Mouse (Mus musculus) neural tube, embryonic 11.5 days (tissue): ENCODE data around the gene Islr. TPM values are rescaled to one million over a fixed set of nuclear protein-coding genes. Genes with fewer than 3 reads are reported as not detected.

Experiments used
- ATAC-seq: fragments of 200-750 bp; cut with Nextera tagmentation; 2 replicates; pipeline ENCODE4 v1.8.0; 2017; ENCODE audit warnings: moderate number of reproducible peaks, mild to moderate bottlenecking, moderate TSS enrichment, moderate library complexity; ENCODE audit not compliant: insufficient read depth, low FRiP score, low TSS enrichment
- DNase-seq: peaks from one replicate; pipeline ENCODE4 v3.0.0-alpha.2; 2015; ENCODE audit warnings: low spot score
- H3K27ac ChIP-seq: fragments of 300-500 bp; sonication (generic); 2 replicates; pipeline ENCODE4 v1.5.1; 2014; ENCODE audit warnings: low read depth, mild to moderate bottlenecking, low read length
- H3K27me3 ChIP-seq: fragments of 300-500 bp; sonication (generic); 2 replicates; pipeline ENCODE4 v1.6.1; 2014; ENCODE audit warnings: mild to moderate bottlenecking, low read length, mixed read lengths; ENCODE audit not compliant: control insufficient read depth, insufficient read depth
- H3K36me3 ChIP-seq: fragments of 300-500 bp; sonication (generic); 2 replicates; pipeline ENCODE4 v1.6.1; 2014; ENCODE audit warnings: mild to moderate bottlenecking, low read length, moderate library complexity, mixed read lengths; ENCODE audit not compliant: control insufficient read depth, insufficient read depth
- H3K4me1 ChIP-seq: fragments of 300-500 bp; sonication (generic); 2 replicates; pipeline ENCODE4 v1.6.1; 2014; ENCODE audit warnings: low read length, mixed read lengths; ENCODE audit not compliant: control insufficient read depth, insufficient read depth
- H3K4me2 ChIP-seq: fragments of 300-500 bp; sonication (generic); 2 replicates; pipeline ENCODE4 v1.6.1; 2014; ENCODE audit warnings: low read depth, mild to moderate bottlenecking, moderate library complexity
- H3K4me3 ChIP-seq: fragments of 300-500 bp; sonication (generic); 2 replicates; pipeline ENCODE4 v1.5.1; 2014; ENCODE audit warnings: low read depth, low read length
- H3K9ac ChIP-seq: fragments of 300-500 bp; sonication (generic); 2 replicates; pipeline ENCODE4 v1.6.1; 2014; ENCODE audit warnings: mild to moderate bottlenecking, low read length
- H3K9me3 ChIP-seq: fragments of 300-500 bp; sonication (generic); 2 replicates; pipeline ENCODE4 v1.6.1; 2016; ENCODE audit warnings: low read length; ENCODE audit not compliant: control insufficient read depth
- WGBS: fragments of 180-500 bp; shearing (Covaris S2); extraction: QIAGEN DNeasy Blood & Tissue Kit; methylation state at CpG from one replicate; pipeline ENCODE4 v1.1.7; 2014; 5-methylcytosine and 5-hydroxymethylcytosine counted together
- polyA plus RNA-seq: library from polyadenylated mRNA; unstranded; fragments of >200 nt; fragmentation: Nextera tagmentation; extraction: Ambion mirVana; gene quantifications from 2 replicates; pipeline ENCODE4 v1.2.1, GENCODE M21; 2014

Islr gene
- polyA plus RNA-seq, 1 experiment from 2014 or later = 31.2 TPM

DNA sequence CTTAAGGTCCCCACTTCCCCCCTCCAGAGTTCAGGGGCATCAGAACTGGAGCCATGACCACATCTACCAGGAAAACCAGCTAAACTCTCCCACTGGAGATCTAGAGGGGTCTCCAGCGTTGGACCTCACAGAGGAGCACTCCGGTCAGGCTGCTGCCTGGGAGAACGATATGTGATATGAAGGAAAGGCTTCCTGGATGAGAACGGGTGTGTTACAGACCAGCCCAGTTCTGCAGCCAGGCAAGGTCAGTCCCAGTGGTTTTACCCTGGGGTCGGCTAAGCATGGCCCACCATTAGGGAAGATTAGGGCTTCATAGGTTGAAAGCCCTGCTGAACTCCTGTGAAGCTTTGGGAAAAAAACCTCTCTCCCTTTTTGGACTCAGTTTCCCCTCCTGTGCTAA lies 9.3 kb upstream of the Islr start:
- Histone ChIP-seq H3K4me3 (no peak overlapping the region), H3K4me1 (peaks cover 14% of the 10 kb centered on the region), H3K9ac (no peak overlapping the region), H3K4me2 (no peak overlapping the region), H3K27me3 (no peaks in the 10 kb centered on the region), H3K9me3 (no peaks in the 10 kb centered on the region), H3K36me3 (no peaks in the 10 kb centered on the region), H3K27ac (no peak overlapping the region)
- ATAC-seq (no peak), DNase-seq (no peak)
- WGBS = 73% methylated on average over 5 of the region's 5 CpGs

DNA sequence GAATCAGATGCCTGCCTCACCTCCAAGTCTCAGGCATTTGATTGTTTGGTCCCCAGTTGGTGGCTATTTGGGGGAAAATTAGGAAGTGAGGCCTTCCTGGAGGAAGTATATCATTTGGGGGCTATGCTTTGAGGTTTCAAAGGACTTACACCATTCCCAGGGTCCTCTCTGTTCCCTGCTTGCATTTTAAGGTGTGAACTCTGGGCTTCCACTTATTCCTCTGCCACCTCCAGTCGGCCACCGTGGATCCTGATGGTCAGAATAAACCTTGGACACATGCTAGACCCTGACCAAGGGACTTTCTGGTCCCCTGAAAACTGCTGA lies 6.2 kb upstream of the Islr start:
- ATAC-seq = no peak
- no peaks in the 10 kb centered on the region for H3K27me3 ChIP-seq
- 56% methylated on average over 2 of the region's 2 CpGs for WGBS

DNA sequence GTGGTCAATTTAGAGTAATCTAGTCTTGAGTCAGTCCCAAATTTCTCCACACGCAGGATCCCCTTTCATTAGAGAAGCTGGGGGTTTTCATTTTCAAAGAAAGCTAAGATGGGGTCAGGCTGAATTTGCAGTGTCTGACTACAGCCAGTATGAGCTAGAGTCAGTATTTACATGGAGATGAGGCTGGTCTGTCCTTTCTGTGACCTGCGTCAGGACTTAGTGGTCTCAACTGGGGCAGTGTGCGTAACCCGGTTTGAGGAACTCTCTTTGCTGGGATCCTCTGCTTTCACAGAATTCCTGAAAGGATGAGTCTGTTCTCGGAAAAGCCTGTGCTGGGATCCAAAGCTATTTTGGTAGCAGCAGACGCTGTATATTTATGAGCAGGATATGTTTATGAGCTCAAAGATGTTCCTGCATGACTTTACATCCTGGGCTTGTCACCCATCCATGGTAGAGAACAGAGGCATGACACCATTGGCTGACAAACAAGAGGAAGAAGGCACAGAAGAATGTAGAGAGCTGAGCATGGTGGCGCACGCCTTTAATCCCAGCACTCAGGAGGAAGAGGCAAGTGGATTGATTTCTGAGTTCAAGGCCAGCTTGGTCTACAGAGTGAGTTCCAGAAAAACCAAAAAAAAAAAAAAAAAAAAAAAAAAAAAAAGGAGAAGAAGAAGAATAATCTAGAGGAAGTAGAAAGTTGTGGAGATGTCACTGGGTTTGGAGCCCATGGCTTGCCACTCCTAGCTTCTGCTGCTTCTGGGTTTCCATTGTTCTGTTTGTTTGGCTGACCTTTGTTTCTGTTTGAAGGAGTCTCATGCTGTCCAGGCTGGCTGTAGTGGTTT lies 5.6 kb upstream of the Islr start:
- DNase-seq (no peak), ATAC-seq (no peak)
- Histone ChIP-seq H3K4me3 (no peak overlapping the region), H3K27me3 (no peaks in the 10 kb centered on the region), H3K9ac (no peak overlapping the region), H3K9me3 (no peaks in the 10 kb centered on the region), H3K4me1 (peaks cover 9% of the 10 kb centered on the region), H3K27ac (no peak overlapping the region), H3K36me3 (no peaks in the 10 kb centered on the region), H3K4me2 (no peak overlapping the region)
- WGBS = 71% methylated on average over 8 of the region's 8 CpGs

More for the DNA sequence above, 6.2 kb upstream of the Islr start:
- Histone ChIP-seq H3K4me3 (no peak overlapping the region), H3K27ac (no peak overlapping the region), H3K9ac (no peak overlapping the region), H3K4me1 (peaks cover 14% of the 10 kb centered on the region), H3K9me3 (no peaks in the 10 kb centered on the region), H3K36me3 (no peaks in the 10 kb centered on the region), H3K4me2 (no peak overlapping the region)
- no peak for DNase-seq

DNA sequence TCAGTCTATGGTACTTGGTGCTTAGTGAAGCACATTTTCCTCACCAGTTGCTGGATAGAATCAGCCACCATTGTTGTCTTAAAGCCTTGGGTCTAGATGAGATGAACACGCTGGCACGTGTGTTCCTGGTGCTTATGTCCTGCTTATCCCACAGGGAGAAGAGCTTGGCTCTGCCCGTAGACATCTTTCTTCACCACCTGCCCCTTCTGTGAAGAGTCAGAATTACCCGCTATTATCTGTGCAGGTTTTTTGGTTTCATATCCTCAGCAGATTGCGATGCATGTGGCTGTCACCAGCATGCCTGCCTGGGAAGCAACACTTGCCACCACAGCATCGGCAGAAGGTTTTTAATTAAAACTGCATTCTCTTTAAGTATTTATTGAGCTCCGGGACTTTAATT lies 1.9 kb upstream of the Islr start:
- no peak overlapping the region for H3K4me2 ChIP-seq

DNA sequence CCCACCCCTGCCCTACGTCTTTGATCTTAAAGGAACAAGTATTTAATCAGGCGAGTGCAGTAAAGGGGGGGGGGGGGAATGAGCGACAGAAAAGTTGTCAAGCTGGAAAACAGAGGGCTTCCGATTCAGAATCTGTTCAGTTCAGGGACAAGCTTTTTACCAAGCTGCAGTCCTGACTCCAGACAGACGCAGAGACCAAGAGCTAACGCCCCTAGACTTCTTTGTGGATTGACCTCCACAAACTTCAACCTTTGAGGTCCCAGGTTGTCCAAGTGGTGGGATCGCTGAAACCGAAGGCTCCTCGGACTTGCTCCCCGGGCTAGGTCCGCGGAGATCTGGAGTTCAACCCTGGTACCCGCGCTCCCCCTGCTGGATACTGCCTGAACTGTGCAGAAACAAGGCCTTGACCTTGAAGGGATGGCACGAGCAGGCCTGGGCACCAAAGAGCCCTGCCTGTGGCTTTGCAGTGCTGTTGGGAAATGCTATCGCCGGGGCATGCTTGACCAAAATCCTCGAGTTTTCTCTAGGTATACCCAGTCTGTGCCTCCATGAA lies 418 bp upstream of the Islr start:
- no peak overlapping the region for H3K9ac ChIP-seq
- WGBS = 5% methylated on average over 18 of the region's 18 CpGs
- no peaks in the 10 kb centered on the region for H3K36me3 ChIP-seq
- peaks cover 12% of the 10 kb centered on the region for H3K4me1 ChIP-seq
- H3K9me3 ChIP-seq = no peaks in the 10 kb centered on the region
- DNase-seq (peak; percentile 90), ATAC-seq (peak; percentile 71)
- H3K4me3 ChIP-seq = peak overlapping the region; percentile 27
- H3K27ac ChIP-seq = no peak overlapping the region
- peak overlapping the region; percentile 24 for H3K4me2 ChIP-seq
- peaks cover 45% of the 10 kb centered on the region for H3K27me3 ChIP-seq

More for the DNA sequence above, 1.9 kb upstream of the Islr start:
- no peak for DNase-seq
- no peak for ATAC-seq
- no peak overlapping the region for H3K9ac ChIP-seq
- H3K4me1 ChIP-seq = peaks cover 12% of the 10 kb centered on the region
- peaks cover 30% of the 10 kb centered on the region for H3K27me3 ChIP-seq
- no peaks in the 10 kb centered on the region for H3K36me3 ChIP-seq
- no peaks in the 10 kb centered on the region for H3K9me3 ChIP-seq
- no peak overlapping the region for H3K4me3 ChIP-seq
- 89% methylated on average over 7 of the region's 7 CpGs for WGBS
- H3K27ac ChIP-seq = no peak overlapping the region

DNA sequence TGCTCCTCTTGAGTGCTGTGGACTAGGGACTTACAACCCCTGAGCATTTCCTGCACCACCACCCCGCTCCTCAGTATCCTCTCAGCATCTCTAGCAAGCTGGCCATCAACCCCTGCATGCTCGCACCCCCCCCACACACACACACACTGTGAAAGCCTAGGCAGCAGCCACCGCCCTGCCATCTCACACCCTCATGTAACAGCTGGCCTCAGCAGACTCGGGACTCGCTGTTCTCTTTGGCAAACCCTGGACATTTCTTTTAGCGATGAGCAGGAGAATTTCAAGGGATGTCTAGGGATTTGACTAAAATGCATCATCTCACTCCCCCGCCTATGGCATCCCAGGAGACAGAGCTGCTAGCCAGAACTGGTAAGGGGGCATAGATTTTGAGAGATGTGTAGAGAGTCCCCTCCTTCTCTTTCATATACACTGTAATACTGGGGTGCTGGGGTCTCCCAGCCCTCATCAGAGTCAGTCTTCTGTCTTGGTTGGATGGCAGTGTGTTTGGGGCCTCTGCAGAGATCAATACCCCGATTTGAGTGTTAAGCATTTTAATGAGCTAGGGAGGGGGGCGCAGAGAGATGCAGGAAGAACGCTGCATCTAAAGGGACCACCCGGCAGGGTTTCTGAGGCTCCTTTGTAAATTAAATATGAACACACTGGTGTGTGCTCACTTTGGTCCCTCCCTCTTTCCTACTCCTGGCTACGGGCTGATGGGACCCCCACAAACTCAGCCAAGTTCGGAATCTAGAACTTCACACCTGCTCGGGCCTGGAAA lies 1.2 kb downstream of the Islr start:
- Histone ChIP-seq H3K36me3 (no peaks in the 10 kb centered on the region), H3K9ac (peak overlapping the region; percentile 44), H3K27me3 (peaks cover 62% of the 10 kb centered on the region), H3K4me2 (peak overlapping the region; percentile 44), H3K27ac (peak overlapping the region; percentile 51), H3K9me3 (no peaks in the 10 kb centered on the region), H3K4me3 (peak overlapping the region; percentile 27), H3K4me1 (peaks cover 28% of the 10 kb centered on the region)
- ATAC-seq (no peak), DNase-seq (peak; percentile 36)
- 3% methylated on average over 14 of the region's 14 CpGs for WGBS

DNA sequence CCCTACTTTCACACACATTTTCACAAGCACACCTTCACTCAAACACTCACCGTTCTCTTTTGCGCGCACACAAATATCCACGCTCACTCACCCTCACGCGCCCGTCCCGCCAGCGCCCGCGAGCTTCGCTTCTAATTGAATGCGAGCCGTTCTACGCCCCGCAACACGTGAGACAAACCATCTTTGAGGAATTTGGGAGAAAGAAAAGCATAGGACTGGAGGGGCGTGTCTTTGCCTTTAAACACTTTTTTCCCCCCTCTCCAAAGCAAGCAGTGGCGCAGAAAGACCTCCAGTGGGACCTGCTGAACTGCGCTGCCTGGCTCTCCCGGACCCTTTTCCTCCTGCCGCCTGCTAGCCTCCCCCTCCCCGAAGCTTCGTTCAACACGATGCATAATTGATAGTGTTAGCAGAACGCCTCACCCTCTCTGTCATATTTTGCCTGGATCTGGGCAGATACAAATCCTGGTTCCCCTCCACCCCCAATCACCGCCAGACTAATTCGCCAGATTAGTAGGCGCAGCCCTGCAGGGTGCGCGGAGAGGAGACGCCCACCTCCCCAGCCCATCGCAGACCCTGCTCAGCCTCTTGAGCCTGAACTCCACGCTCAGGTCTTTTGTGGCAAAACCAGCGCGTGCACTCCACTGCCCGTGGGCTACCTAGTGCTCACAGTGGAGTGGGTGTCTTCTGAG lies 2.1 kb downstream of the Islr start:
- no peak for ATAC-seq
- WGBS = under 1% methylated on average over 37 of the region's 37 CpGs
- Histone ChIP-seq H3K4me1 (peaks cover 29% of the 10 kb centered on the region), H3K4me3 (peak overlapping the region; percentile 27), H3K9ac (peak overlapping the region; percentile 44), H3K9me3 (no peaks in the 10 kb centered on the region), H3K36me3 (no peaks in the 10 kb centered on the region), H3K27ac (peak overlapping the region; percentile 51), H3K27me3 (peaks cover 70% of the 10 kb centered on the region), H3K4me2 (peak overlapping the region; percentile 44)
- DNase-seq = peak; percentile 28

DNA sequence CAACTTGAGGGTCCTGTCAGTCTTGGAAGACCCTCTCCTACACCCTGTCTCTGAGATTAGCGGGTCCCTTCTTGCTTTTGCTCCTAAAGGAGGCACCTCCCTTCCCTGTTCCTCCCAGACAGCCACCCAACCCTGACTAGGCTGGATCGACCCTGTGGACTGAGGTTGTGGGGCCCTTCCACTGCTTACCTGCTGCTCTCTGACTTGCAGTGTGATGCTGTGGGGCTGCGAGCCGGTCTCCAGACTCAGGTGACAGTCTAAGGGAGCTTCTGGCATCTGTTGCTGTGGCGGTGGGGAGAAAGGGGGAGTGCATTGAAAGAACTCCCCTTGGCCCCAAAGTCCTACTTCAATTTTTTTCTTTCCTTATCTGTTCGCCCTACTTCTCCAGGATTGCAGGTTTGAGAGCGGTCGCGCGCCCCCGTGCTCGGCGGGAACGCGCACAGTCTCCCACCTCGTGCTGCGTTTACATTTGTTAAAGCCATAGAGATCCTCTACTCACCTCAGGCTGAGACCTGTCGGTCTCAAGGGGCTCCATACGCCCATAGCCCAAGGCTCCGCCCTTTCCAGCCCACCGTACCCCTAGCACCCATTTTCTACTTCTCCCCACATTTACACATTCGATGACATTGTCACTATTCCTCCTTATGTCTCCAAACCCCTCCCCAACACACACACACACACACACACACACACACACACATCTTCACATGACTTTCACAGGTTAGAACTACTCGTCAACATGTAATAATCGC lies 2.8 kb downstream of the Islr start:
- H3K4me1 ChIP-seq = peaks cover 32% of the 10 kb centered on the region
- no peaks in the 10 kb centered on the region for H3K36me3 ChIP-seq
- WGBS = 1% methylated on average over 24 of the region's 24 CpGs
- no peak for DNase-seq
- peak overlapping the region; percentile 44 for H3K4me2 ChIP-seq
- no peak overlapping the region for H3K27ac ChIP-seq
- H3K27me3 ChIP-seq = peaks cover 78% of the 10 kb centered on the region
- no peak for ATAC-seq
- peak overlapping the region; percentile 27 for H3K4me3 ChIP-seq
- H3K9me3 ChIP-seq = no peaks in the 10 kb centered on the region
- peak overlapping the region; percentile 41 for H3K9ac ChIP-seq
